Mouse (Mus musculus) hindbrain, embryonic 15.5 days (tissue): ENCODE data around the gene Fos. TPM values are rescaled to one million over a fixed set of nuclear protein-coding genes. Genes with fewer than 3 reads are reported as not detected.
A peak's percentile ranks its signal among the peaks of the same experiment; 100 is the strongest.
"Not testable (repeated sequence)": the region's sequence is repeated elsewhere in the genome, so short reads cannot be mapped to it uniquely, and the experiment has no call there.

Source experiments
- ATAC-seq: fragments of 200-750 bp; cut with Nextera tagmentation; 2 replicates; pipeline ENCODE4 v1.8.0; 2017; ENCODE audit warnings: low read depth, moderate number of reproducible peaks, moderate TSS enrichment; ENCODE audit not compliant: low FRiP score
- H3K27ac ChIP-seq: fragments of 300-500 bp; sonication (generic); replicated peaks from 2 replicates; pipeline ENCODE4 v1.5.1; 2015; ENCODE audit warnings: mild to moderate bottlenecking, inconsistent platforms
- H3K27me3 ChIP-seq: fragments of 300-500 bp; sonication (generic); 2 replicates; pipeline ENCODE4 v1.6.1; 2015; ENCODE audit warnings: control low read depth, inconsistent platforms
- H3K36me3 ChIP-seq: fragments of 300-500 bp; sonication (generic); 2 replicates; pipeline ENCODE4 v1.6.1; 2015; ENCODE audit warnings: control low read depth, inconsistent platforms
- H3K4me1 ChIP-seq: fragments of 300-500 bp; sonication (generic); replicated peaks from 2 replicates; pipeline ENCODE4 v1.6.1; 2015; ENCODE audit warnings: control low read depth, inconsistent platforms
- H3K4me2 ChIP-seq: fragments of 300-500 bp; sonication (generic); 2 replicates; pipeline ENCODE4 v1.6.1; 2015; ENCODE audit warnings: moderate library complexity, mild to moderate bottlenecking, inconsistent platforms
- H3K4me3 ChIP-seq: fragments of 300-500 bp; sonication (generic); 2 replicates; pipeline ENCODE4 v1.5.1; 2015; ENCODE audit warnings: mild to moderate bottlenecking, inconsistent platforms
- H3K9ac ChIP-seq: fragments of 300-500 bp; sonication (generic); 2 replicates; pipeline ENCODE4 v1.6.1; 2015; ENCODE audit warnings: inconsistent platforms
- H3K9me3 ChIP-seq: fragments of 300-500 bp; sonication (generic); 2 replicates; pipeline ENCODE4 v1.6.1; 2016; ENCODE audit warnings: control low read depth, inconsistent platforms
- WGBS: fragments of 180-500 bp; shearing (Covaris S2); methylation state at CpG from one replicate; pipeline ENCODE4 v1.1.7; 2015; 5-methylcytosine and 5-hydroxymethylcytosine counted together
- polyA plus RNA-seq: library from polyadenylated mRNA; unstranded; fragments of >200 nt; fragmentation: Nextera tagmentation; extraction: Ambion mirVana; gene quantifications from 2 replicates; pipeline ENCODE4 v1.2.1, GENCODE M21; 2015

Gene Fos
- polyA plus RNA-seq, 1 experiment from 2014 or later = 4.0 TPM

GRCm38 (mm10) chr12:85519553-85519952 lies 45.9 kb downstream of the Fos start:
- H3K36me3 ChIP-seq = no peaks in the 10 kb centered on the region
- WGBS = 96% methylated on average over 6 of the region's 6 CpGs
- no peak overlapping the region for H3K27ac ChIP-seq
- no peak overlapping the region for H3K9ac ChIP-seq
- H3K4me3 ChIP-seq = no peak overlapping the region
- no peak for ATAC-seq
- peaks cover 13% of the 10 kb centered on the region for H3K4me1 ChIP-seq
- no peaks in the 10 kb centered on the region for H3K9me3 ChIP-seq
- no peaks in the 10 kb centered on the region for H3K27me3 ChIP-seq
- H3K4me2 ChIP-seq = no peak overlapping the region

GRCm38 (mm10) chr12:85521101-85521500 lies 47.4 kb downstream of the Fos start:
- H3K27ac ChIP-seq = no peak overlapping the region

GRCm38 (mm10) chr12:85521673-85522072 lies 48.0 kb downstream of the Fos start:
- no peak for ATAC-seq
- 74% methylated on average over 1 of the region's 1 CpGs for WGBS

More at GRCm38 (mm10) chr12:85521101-85521500, 47.4 kb downstream of the Fos start:
- ATAC-seq = no peak
- H3K27me3 ChIP-seq = no peaks in the 10 kb centered on the region
- no peak overlapping the region for H3K9ac ChIP-seq
- no peak overlapping the region for H3K4me3 ChIP-seq
- no peaks in the 10 kb centered on the region for H3K36me3 ChIP-seq
- H3K4me2 ChIP-seq = no peak overlapping the region
- H3K4me1 ChIP-seq = peaks cover 21% of the 10 kb centered on the region
- no peaks in the 10 kb centered on the region for H3K9me3 ChIP-seq
- WGBS = 81% methylated on average over 6 of the region's 6 CpGs

GRCm38 (mm10) chr12:85522631-85523388 lies 49.1 kb downstream of the Fos start:
- no peak for ATAC-seq
- H3K9ac ChIP-seq = no peak overlapping the region
- WGBS = 79% methylated on average over 7 of the region's 7 CpGs
- no peak overlapping the region for H3K4me2 ChIP-seq
- H3K4me1 ChIP-seq = peaks cover 21% of the 10 kb centered on the region
- H3K36me3 ChIP-seq = no peaks in the 10 kb centered on the region
- H3K27me3 ChIP-seq = no peaks in the 10 kb centered on the region
- H3K9me3 ChIP-seq = no peaks in the 10 kb centered on the region
- H3K4me3 ChIP-seq = no peak overlapping the region
- H3K27ac ChIP-seq = no peak overlapping the region

More at GRCm38 (mm10) chr12:85521673-85522072, 48.0 kb downstream of the Fos start:
- Histone ChIP-seq H3K4me3 (no peak overlapping the region), H3K9ac (no peak overlapping the region), H3K4me1 (peaks cover 21% of the 10 kb centered on the region), H3K27me3 (no peaks in the 10 kb centered on the region), H3K9me3 (no peaks in the 10 kb centered on the region), H3K27ac (no peak overlapping the region), H3K4me2 (no peak overlapping the region), H3K36me3 (no peaks in the 10 kb centered on the region)

GRCm38 (mm10) chr12:85523421-85524192 lies 49.9 kb downstream of the Fos start:
- Histone ChIP-seq H3K4me3 (no peak overlapping the region), H3K9ac (no peak overlapping the region), H3K27ac (no peak overlapping the region), H3K4me2 (no peak overlapping the region), H3K9me3 (no peaks in the 10 kb centered on the region), H3K4me1 (peaks cover 21% of the 10 kb centered on the region), H3K36me3 (no peaks in the 10 kb centered on the region), H3K27me3 (no peaks in the 10 kb centered on the region)
- ATAC-seq = no peak
- WGBS = 59% methylated on average over 14 of the region's 14 CpGs

- H3K9me3 ChIP-seq = no peaks in the 10 kb centered on the region
- peak overlapping the region; percentile 17; the same call in 1 of the 2 replicates for H3K4me2 ChIP-seq
- 41% methylated on average over 8 of the region's 8 CpGs for WGBS
These were observed 50.6 kb downstream of the Fos start for GRCm38 (mm10) chr12:85524193-85524858.

GRCm38 (mm10) chr12:85524859-85525495 lies 51.3 kb downstream of the Fos start:
- H3K27me3 ChIP-seq, H3K9ac ChIP-seq, H3K4me3 ChIP-seq, H3K9me3 ChIP-seq, H3K36me3 ChIP-seq: not testable (repeated sequence)
- Histone ChIP-seq H3K4me1 (peaks cover 21% of the 10 kb centered on the region), H3K4me2 (peak overlapping the region; percentile 17; the same call in 1 of the 2 replicates), H3K27ac (peak overlapping the region; percentile 61)
- 59% methylated on average over 11 of the region's 11 CpGs for WGBS
- ATAC-seq = peak; percentile 36; the same call in 1 of the 2 replicates

More at GRCm38 (mm10) chr12:85524193-85524858, 50.6 kb downstream of the Fos start:
- H3K4me1 ChIP-seq = peaks cover 21% of the 10 kb centered on the region
- no peaks in the 10 kb centered on the region for H3K36me3 ChIP-seq
- no peak overlapping the region for H3K4me3 ChIP-seq
- peak overlapping the region; percentile 61; the same call in 1 of the 2 replicates for H3K27ac ChIP-seq
- no peak overlapping the region for H3K9ac ChIP-seq
- peak; percentile 81 for ATAC-seq
- H3K27me3 ChIP-seq = no peaks in the 10 kb centered on the region

Other genes starting within 250 kb of the Fos start
- gene Mlh3, start 203.3 kb upstream of the Fos start, polyA plus RNA-seq = 7.9 and 8.4 TPM in 2 replicates
- 51.3 and 56.1 TPM in 2 replicates for gene Acyp1, start 185.5 kb upstream of the Fos start, polyA plus RNA-seq
- 1.7 and 2.2 TPM in 2 replicates for gene Zc2hc1c, start 185.3 kb upstream of the Fos start, polyA plus RNA-seq
- 12.4 TPM in 2 replicates for gene Nek9, start 134.5 kb upstream of the Fos start, polyA plus RNA-seq
- gene Tmed10, start 99.0 kb upstream of the Fos start, polyA plus RNA-seq = 186 and 195 TPM in 2 replicates
- 0.54 and 0.64 TPM in 2 replicates for gene Jdp2, start 125.1 kb downstream of the Fos start, polyA plus RNA-seq
- gene Batf, start 212.8 kb downstream of the Fos start, polyA plus RNA-seq = 1.3 and 1.5 TPM in 2 replicates